Mouse (Mus musculus) brain, adult 2 months (tissue): ENCODE measurements around the gene Smad3.

Experiments used
- DNase-seq: peaks from one replicate; pipeline ENCODE4 v3.0.0; 2011; ENCODE audit warnings: low read depth, low spot score

The Smad3 gene

GRCm38 (mm10) chr9:63721573-63722275 is 36.1 kb downstream of the Smad3 start:
- no peak for DNase-seq

GRCm38 (mm10) chr9:63720715-63721114 is 37.1 kb downstream of the Smad3 start:
- no peak for DNase-seq

GRCm38 (mm10) chr9:63719770-63720440 is 37.9 kb downstream of the Smad3 start:
- peak; percentile 65 for DNase-seq

GRCm38 (mm10) chr9:63718735-63719358 is 38.9 kb downstream of the Smad3 start:
- peak; percentile 83 for DNase-seq

- DNase-seq = no peak
Measured at GRCm38 (mm10) chr9:63718170-63718569, 39.6 kb downstream of the Smad3 start.

GRCm38 (mm10) chr9:63717474-63718005 is 40.3 kb downstream of the Smad3 start:
- DNase-seq = no peak

- peak; percentile 45 for DNase-seq
Measured at GRCm38 (mm10) chr9:63716150-63717138, 41.4 kb downstream of the Smad3 start.

GRCm38 (mm10) chr9:63714572-63714971 is 43.2 kb downstream of the Smad3 start:
- no peak for DNase-seq

GRCm38 (mm10) chr9:63712838-63713237 is 45.0 kb downstream of the Smad3 start:
- no peak for DNase-seq

- no peak for DNase-seq
Measured at GRCm38 (mm10) chr9:63711580-63712230, 46.1 kb downstream of the Smad3 start.

GRCm38 (mm10) chr9:63709857-63710256 is 47.9 kb downstream of the Smad3 start:
- DNase-seq = peak; percentile 37

- DNase-seq = no peak
Measured at GRCm38 (mm10) chr9:63709266-63709665, 48.5 kb downstream of the Smad3 start.

GRCm38 (mm10) chr9:63707816-63708588 is 49.8 kb downstream of the Smad3 start:
- no peak for DNase-seq

GRCm38 (mm10) chr9:63706152-63706733 is 51.6 kb downstream of the Smad3 start:
- peak; percentile 73 for DNase-seq

GRCm38 (mm10) chr9:63704979-63705751 is 52.6 kb downstream of the Smad3 start:
- DNase-seq = no peak

- DNase-seq = no peak
Measured at GRCm38 (mm10) chr9:63704131-63704530, 53.7 kb downstream of the Smad3 start.

- no peak for DNase-seq
Measured at GRCm38 (mm10) chr9:63703236-63703785, 54.5 kb downstream of the Smad3 start.

- peak; percentile 51 for DNase-seq
Measured at GRCm38 (mm10) chr9:63702502-63703013, 55.2 kb downstream of the Smad3 start.
